Mouse (Mus musculus): ENCODE results near the gene Nox1. TPM values are rescaled to one million over a fixed set of nuclear protein-coding genes. Genes with fewer than 3 reads are reported as not detected.

Gene Nox1
- total and polyA plus RNA-seq, 3 experiments: 0.27 to 0.60 TPM; not detected in 1

GRCm38 (mm10) chrX:134163484-134163883 is 58.3 kb downstream of the Nox1 start:
- Histone ChIP-seq H3K9ac (ENCODE audit: control insufficient read depth, low read depth, low read length, poor library complexity, severe bottlenecking) (no peak overlapping the region), H3K4me1 (ENCODE audit: control insufficient read depth in 1 of 2, insufficient read depth in 2 of 2, low read length in 2 of 2) (0 out of 4 replicates have a peak, but pooled peaks cover 0 to 4% of the 10 kb centered on the region in 2 experiments), H3K79me2 (ENCODE audit: control insufficient read depth, insufficient read depth, low read length, poor library complexity) (no peaks in the 10 kb centered on the region), H3K36me3 (ENCODE audit: control insufficient read depth in 1 of 2, insufficient read depth in 2 of 2, low read length in 2 of 2) (no peaks in the 10 kb centered on the region; a peak in 1 of 4 replicates), H3K27ac (ENCODE audit: control insufficient read depth, low read depth, low read length) (no peak overlapping the region), H3K4me3 (ENCODE audit: control insufficient read depth in 1 of 2, insufficient read depth in 1 of 2, low read depth in 2 of 2, low read length in 2 of 2) (no peak overlapping the region), H3K27me3 (ENCODE audit: control insufficient read depth in 1 of 2, insufficient read depth in 2 of 2, low read length in 2 of 2) (no peaks in the 10 kb centered on the region), H3K9me3 (replicated peaks; ENCODE audit: insufficient read depth, low read length) (no peaks in the 10 kb centered on the region)
- peak; percentile 83 for DNase-seq (ENCODE audit: low read depth, low spot score)
- TF ChIP-seq BHLHE40 (IDR thresholded peaks at IDR 0.05; ENCODE audit: borderline replicate concordance, low read depth, low read length): no peak
- TF ChIP-seq NELFE (IDR thresholded peaks at IDR 0.05; ENCODE audit: low read depth, low read length): no peak
- TF ChIP-seq MEF2A (IDR thresholded peaks at IDR 0.05; ENCODE audit: extremely low read depth, insufficient replicate concordance, low read depth, low read length, poor library complexity, severe bottlenecking): no peak
- no peak for TF ChIP-seq TAL1 (IDR thresholded peaks at IDR 0.05; ENCODE audit: low read length)
- TF ChIP-seq GATA1 (IDR thresholded peaks at IDR 0.05; ENCODE audit: low read depth, low read length): no peak
- no peak for TF ChIP-seq MYB (IDR thresholded peaks at IDR 0.05; ENCODE audit: low read depth, low read length)
- TF ChIP-seq ZNF384 (IDR thresholded peaks at IDR 0.05; ENCODE audit: low read depth, low read length): no peak; the same call in 1 of the 2 replicates
- TF ChIP-seq RAD21 (IDR thresholded peaks at IDR 0.05; ENCODE audit: low read depth, low read length): no peak
- TF ChIP-seq EP300 (IDR thresholded peaks at IDR 0.05; ENCODE audit: low read depth in 1 of 2, low read length in 2 of 2): peak in 1 of 2 experiments; percentile 38; a peak in 2 of 4 replicates
- TF ChIP-seq TCF12 (IDR thresholded peaks at IDR 0.05; ENCODE audit: low read depth, low read length): peak; percentile 19; the same call in 1 of the 2 replicates
- no peak; the same call in 1 of the 2 replicates for TF ChIP-seq SIN3A (IDR thresholded peaks at IDR 0.05; ENCODE audit: low read length)
- TF ChIP-seq POLR2AphosphoS5 (IDR thresholded peaks at IDR 0.05; ENCODE audit: borderline replicate concordance, low read depth, low read length): no peak

- no peak for TF ChIP-seq NELFE (IDR thresholded peaks at IDR 0.05; ENCODE audit: low read depth, low read length)
- TF ChIP-seq MAFK (IDR thresholded peaks at IDR 0.05; ENCODE audit: borderline replicate concordance, low read depth, low read length): no peak
- TF ChIP-seq EP300 (IDR thresholded peaks at IDR 0.05; ENCODE audit: low read depth in 1 of 2, low read length in 2 of 2): no peak
- no peak for TF ChIP-seq CHD1 (IDR thresholded peaks at IDR 0.05; ENCODE audit: low read depth, low read length)
- TF ChIP-seq CHD2 (IDR thresholded peaks at IDR 0.05; ENCODE audit: low read length): no peak
- TF ChIP-seq ZKSCAN1 (IDR thresholded peaks at IDR 0.05; ENCODE audit: low read depth, low read length): no peak
- TF ChIP-seq HCFC1 (IDR thresholded peaks at IDR 0.05; ENCODE audit: low read depth, low read length): no peak
- TF ChIP-seq SMC3 (IDR thresholded peaks at IDR 0.05; ENCODE audit: low read depth, low read length): no peak
- no peak for TF ChIP-seq ELF1 (IDR thresholded peaks at IDR 0.05; ENCODE audit: low read depth, low read length)
- no peak overlapping the region for H3K4me3 ChIP-seq (ENCODE audit: control insufficient read depth in 1 of 2, insufficient read depth in 1 of 2, low read depth in 2 of 2, low read length in 2 of 2)
- no peaks in the 10 kb centered on the region for H3K79me2 ChIP-seq (ENCODE audit: control insufficient read depth, insufficient read depth, low read length, poor library complexity)
- no peak overlapping the region for H3K27ac ChIP-seq (ENCODE audit: control insufficient read depth, low read depth, low read length)
- DNase-seq (ENCODE audit: low read depth, low spot score): no peak
- H3K9ac ChIP-seq (ENCODE audit: control insufficient read depth, low read depth, low read length, poor library complexity, severe bottlenecking): no peak overlapping the region
- H3K9me3 ChIP-seq (replicated peaks; ENCODE audit: insufficient read depth, low read length): no peaks in the 10 kb centered on the region
- no peaks in the 10 kb centered on the region; a peak in 1 of 4 replicates for H3K36me3 ChIP-seq (ENCODE audit: control insufficient read depth in 1 of 2, insufficient read depth in 2 of 2, low read length in 2 of 2)
- H3K4me1 ChIP-seq (ENCODE audit: control insufficient read depth in 1 of 2, insufficient read depth in 2 of 2, low read length in 2 of 2): 0 out of 4 replicates have a peak, but pooled peaks cover 0 to 4% of the 10 kb centered on the region in 2 experiments
- no peaks in the 10 kb centered on the region for H3K27me3 ChIP-seq (ENCODE audit: control insufficient read depth in 1 of 2, insufficient read depth in 2 of 2, low read length in 2 of 2)
Observed at GRCm38 (mm10) chrX:134162826-134163225, 58.9 kb downstream of the Nox1 start.
